Mouse (Mus musculus): ENCODE results near the gene Slc44a4. TPM values are rescaled to one million over a fixed set of nuclear protein-coding genes. Genes with fewer than 3 reads are reported as not detected.

Gene Slc44a4
- polyA plus RNA-seq, 2 experiments, result 0.09 TPM; not detected in 1

- no peak for DNase-seq (ENCODE audit: low spot score)
- WGBS, result 69% methylated on average over 3 of the region's 3 CpGs
- Histone ChIP-seq H3K9ac (ENCODE audit: low read depth, low read length, severe bottlenecking) (no peak overlapping the region), H3K9me3 (ENCODE audit: control insufficient read depth, low read length) (no peaks in the 10 kb centered on the region), H3K36me3 (ENCODE audit: control insufficient read depth, insufficient read depth, low read length) (no peaks in the 10 kb centered on the region), H3K27ac (replicated peaks; ENCODE audit: low read depth, low read length) (no peak overlapping the region), H3K4me1 (ENCODE audit: control insufficient read depth, insufficient read depth, low read length) (peaks cover 6% of the 10 kb centered on the region), H3K4me3 (replicated peaks; ENCODE audit: low read length) (no peak overlapping the region), H3K27me3 (ENCODE audit: control insufficient read depth, insufficient read depth, low read length) (no peaks in the 10 kb centered on the region), H3K4me2 (replicated peaks; ENCODE audit: low read depth, low read length, severe bottlenecking) (no peak overlapping the region)
- no peak for TF ChIP-seq POLR2A (IDR thresholded peaks at IDR 0.05; ENCODE audit: borderline replicate concordance, extremely low read depth, insufficient read depth, insufficient read length)
- no peak for ATAC-seq (ENCODE audit: low FRiP score, low read depth)
These were observed 61.6 kb downstream of the Slc44a4 start for GRCm38 (mm10) chr17:34975581-34976492.

GRCm38 (mm10) chr17:34977000-34977399 is 62.7 kb downstream of the Slc44a4 start:
- 93% methylated on average over 20 of the region's 20 CpGs for WGBS
- Histone ChIP-seq H3K4me3 (replicated peaks; ENCODE audit: low read length) (no peak overlapping the region), H3K4me2 (replicated peaks; ENCODE audit: low read depth, low read length, severe bottlenecking) (no peak overlapping the region), H3K27me3 (ENCODE audit: control insufficient read depth, insufficient read depth, low read length) (no peaks in the 10 kb centered on the region), H3K4me1 (ENCODE audit: control insufficient read depth, insufficient read depth, low read length) (peaks cover 10% of the 10 kb centered on the region), H3K27ac (replicated peaks; ENCODE audit: low read depth, low read length) (no peak overlapping the region), H3K9ac (ENCODE audit: low read depth, low read length, severe bottlenecking) (no peak overlapping the region), H3K9me3 (ENCODE audit: control insufficient read depth, low read length) (no peaks in the 10 kb centered on the region), H3K36me3 (ENCODE audit: control insufficient read depth, insufficient read depth, low read length) (no peaks in the 10 kb centered on the region)
- ATAC-seq (ENCODE audit: low FRiP score, low read depth) (no peak), DNase-seq (ENCODE audit: low spot score) (no peak)
- TF ChIP-seq POLR2A (IDR thresholded peaks at IDR 0.05; ENCODE audit: borderline replicate concordance, extremely low read depth, insufficient read depth, insufficient read length), result no peak

GRCm38 (mm10) chr17:34978239-34978638 is 64.0 kb downstream of the Slc44a4 start:
- no peak for TF ChIP-seq POLR2A (IDR thresholded peaks at IDR 0.05; ENCODE audit: borderline replicate concordance, extremely low read depth, insufficient read depth, insufficient read length)
- Histone ChIP-seq H3K9me3 (ENCODE audit: control insufficient read depth, low read length) (no peaks in the 10 kb centered on the region), H3K4me1 (ENCODE audit: control insufficient read depth, insufficient read depth, low read length) (peaks cover 8% of the 10 kb centered on the region), H3K4me3 (replicated peaks; ENCODE audit: low read length) (no peak overlapping the region), H3K36me3 (ENCODE audit: control insufficient read depth, insufficient read depth, low read length) (no peaks in the 10 kb centered on the region), H3K27ac (replicated peaks; ENCODE audit: low read depth, low read length) (no peak overlapping the region), H3K9ac (ENCODE audit: low read depth, low read length, severe bottlenecking) (no peak overlapping the region), H3K27me3 (ENCODE audit: control insufficient read depth, insufficient read depth, low read length) (no peaks in the 10 kb centered on the region), H3K4me2 (replicated peaks; ENCODE audit: low read depth, low read length, severe bottlenecking) (no peak overlapping the region)
- ATAC-seq (ENCODE audit: low FRiP score, low read depth) (no peak), DNase-seq (ENCODE audit: low spot score) (no peak)
- WGBS, result 90% methylated on average over 27 of the region's 27 CpGs

- H3K36me3 ChIP-seq (ENCODE audit: control insufficient read depth, insufficient read depth, low read length), result no peaks in the 10 kb centered on the region
- no peak overlapping the region for H3K9ac ChIP-seq (ENCODE audit: low read depth, low read length, severe bottlenecking)
- H3K27me3 ChIP-seq (ENCODE audit: control insufficient read depth, insufficient read depth, low read length), result no peaks in the 10 kb centered on the region
- ATAC-seq (ENCODE audit: low FRiP score, low read depth), result no peak
- no peaks in the 10 kb centered on the region for H3K9me3 ChIP-seq (ENCODE audit: control insufficient read depth, low read length)
- TF ChIP-seq POLR2A (IDR thresholded peaks at IDR 0.05; ENCODE audit: borderline replicate concordance, extremely low read depth, insufficient read depth, insufficient read length), result no peak
- H3K27ac ChIP-seq (replicated peaks; ENCODE audit: low read depth, low read length), result no peak overlapping the region
- no peak overlapping the region for H3K4me3 ChIP-seq (replicated peaks; ENCODE audit: low read length)
- H3K4me2 ChIP-seq (replicated peaks; ENCODE audit: low read depth, low read length, severe bottlenecking), result no peak overlapping the region
- H3K4me1 ChIP-seq (ENCODE audit: control insufficient read depth, insufficient read depth, low read length), result peaks cover 8% of the 10 kb centered on the region
- DNase-seq (ENCODE audit: low spot score), result no peak
- WGBS, result 88% methylated on average over 4 of the region's 4 CpGs
These were observed 65.4 kb downstream of the Slc44a4 start for GRCm38 (mm10) chr17:34979631-34980030.

Other genes with a start within 250 kb of the Slc44a4 start
Only the 30 nearest of the 37 such genes appear.
- gene C4b, start 170.6 kb upstream of the Slc44a4 start, polyA plus RNA-seq (2012; rRNA removed), result 3.2 and 4.3 TPM in 2 replicates
- 0.53 and 1.3 TPM in 2 replicates for gene C4b, start 170.6 kb upstream of the Slc44a4 start, polyA plus RNA-seq (2014; fragmentation: Nextera tagmentation; extraction: Ambion mirVana)
- gene Cyp21a1, start 109.9 kb upstream of the Slc44a4 start, polyA plus RNA-seq (2012; rRNA removed), result 0.25 and 0.68 TPM in 2 replicates
- gene Cyp21a1, start 109.9 kb upstream of the Slc44a4 start, polyA plus RNA-seq (2014; fragmentation: Nextera tagmentation; extraction: Ambion mirVana), result 0.17 and 0.33 TPM in 2 replicates
- 46.4 and 46.5 TPM in 2 replicates for gene Stk19, start 77.5 kb upstream of the Slc44a4 start, polyA plus RNA-seq (2012; rRNA removed)
- 23.9 and 26.8 TPM in 2 replicates for gene Stk19, start 77.5 kb upstream of the Slc44a4 start, polyA plus RNA-seq (2014; fragmentation: Nextera tagmentation; extraction: Ambion mirVana)
- 87.6 and 98.9 TPM in 2 replicates for gene Dxo, start 77.4 kb upstream of the Slc44a4 start, polyA plus RNA-seq (2012; rRNA removed)
- 52.6 and 59.9 TPM in 2 replicates for gene Dxo, start 77.4 kb upstream of the Slc44a4 start, polyA plus RNA-seq (2014; fragmentation: Nextera tagmentation; extraction: Ambion mirVana)
- gene Skiv2l, start 64.3 kb upstream of the Slc44a4 start, polyA plus RNA-seq (2012; rRNA removed), result 75.8 and 99.4 TPM in 2 replicates
- gene Skiv2l, start 64.3 kb upstream of the Slc44a4 start, polyA plus RNA-seq (2014; fragmentation: Nextera tagmentation; extraction: Ambion mirVana), result 43.5 and 45.0 TPM in 2 replicates
- gene Nelfe, start 64.1 kb upstream of the Slc44a4 start, polyA plus RNA-seq (2012; rRNA removed), result 56.4 and 92.2 TPM in 2 replicates
- 101 and 111 TPM in 2 replicates for gene Nelfe, start 64.1 kb upstream of the Slc44a4 start, polyA plus RNA-seq (2014; fragmentation: Nextera tagmentation; extraction: Ambion mirVana)
- gene Cfb, start 51.9 kb upstream of the Slc44a4 start, polyA plus RNA-seq (2012; rRNA removed), result 0.76 and 0.88 TPM in 2 replicates
- 1.6 and 2.1 TPM in 2 replicates for gene Cfb, start 51.9 kb upstream of the Slc44a4 start, polyA plus RNA-seq (2014; fragmentation: Nextera tagmentation; extraction: Ambion mirVana)
- gene Zbtb12, start 35.0 kb upstream of the Slc44a4 start, polyA plus RNA-seq (2012; rRNA removed), result 44.3 and 52.0 TPM in 2 replicates
- gene Zbtb12, start 35.0 kb upstream of the Slc44a4 start, polyA plus RNA-seq (2014; fragmentation: Nextera tagmentation; extraction: Ambion mirVana), result 1.4 and 1.5 TPM in 2 replicates
- gene Gm20547, start 32.4 kb upstream of the Slc44a4 start, polyA plus RNA-seq (2012; rRNA removed), result not detected in 2 replicates
- gene Gm20547, start 32.4 kb upstream of the Slc44a4 start, polyA plus RNA-seq (2014; fragmentation: Nextera tagmentation; extraction: Ambion mirVana), result not detected in 2 replicates
- gene C2, start 16.2 kb upstream of the Slc44a4 start, polyA plus RNA-seq (2012; rRNA removed), result 4.7 and 5.1 TPM in 2 replicates
- 3.9 and 4.9 TPM in 2 replicates for gene C2, start 16.2 kb upstream of the Slc44a4 start, polyA plus RNA-seq (2014; fragmentation: Nextera tagmentation; extraction: Ambion mirVana)
- gene Ehmt2, start 16.0 kb upstream of the Slc44a4 start, polyA plus RNA-seq (2012; rRNA removed), result 232 and 297 TPM in 2 replicates
- gene Ehmt2, start 16.0 kb upstream of the Slc44a4 start, polyA plus RNA-seq (2014; fragmentation: Nextera tagmentation; extraction: Ambion mirVana), result 72.8 and 80.6 TPM in 2 replicates
- 19.3 and 26.5 TPM in 2 replicates for gene Neu1, start 16.8 kb downstream of the Slc44a4 start, polyA plus RNA-seq (2012; rRNA removed)
- 18.2 and 18.4 TPM in 2 replicates for gene Neu1, start 16.8 kb downstream of the Slc44a4 start, polyA plus RNA-seq (2014; fragmentation: Nextera tagmentation; extraction: Ambion mirVana)
- 22.8 and 25.6 TPM in 2 replicates for gene Hspa1b, start 44.8 kb downstream of the Slc44a4 start, polyA plus RNA-seq (2012; rRNA removed)
- gene Hspa1b, start 44.8 kb downstream of the Slc44a4 start, polyA plus RNA-seq (2014; fragmentation: Nextera tagmentation; extraction: Ambion mirVana), result 1.6 and 2.2 TPM in 2 replicates
- not detected in 2 replicates for gene Gm20481, start 55.4 kb downstream of the Slc44a4 start, polyA plus RNA-seq (2012; rRNA removed)
- gene Gm20481, start 55.4 kb downstream of the Slc44a4 start, polyA plus RNA-seq (2014; fragmentation: Nextera tagmentation; extraction: Ambion mirVana), result not detected in 2 replicates
- gene Hspa1a, start 57.7 kb downstream of the Slc44a4 start, polyA plus RNA-seq (2012; rRNA removed), result 6.5 and 7.1 TPM in 2 replicates
- gene Hspa1a, start 57.7 kb downstream of the Slc44a4 start, polyA plus RNA-seq (2014; fragmentation: Nextera tagmentation; extraction: Ambion mirVana), result 9.5 and 9.6 TPM in 2 replicates
- 0.44 and 0.47 TPM in 2 replicates for gene Hspa1l, start 58.2 kb downstream of the Slc44a4 start, polyA plus RNA-seq (2012; rRNA removed)
- 0.85 and 1.4 TPM in 2 replicates for gene Hspa1l, start 58.2 kb downstream of the Slc44a4 start, polyA plus RNA-seq (2014; fragmentation: Nextera tagmentation; extraction: Ambion mirVana)
- gene Lsm2, start 67.4 kb downstream of the Slc44a4 start, polyA plus RNA-seq (2012; rRNA removed), result 186 and 233 TPM in 2 replicates
- 170 and 178 TPM in 2 replicates for gene Lsm2, start 67.4 kb downstream of the Slc44a4 start, polyA plus RNA-seq (2014; fragmentation: Nextera tagmentation; extraction: Ambion mirVana)
- 163 and 216 TPM in 2 replicates for gene Vars, start 86.5 kb downstream of the Slc44a4 start, polyA plus RNA-seq (2012; rRNA removed)
- gene Vars, start 86.5 kb downstream of the Slc44a4 start, polyA plus RNA-seq (2014; fragmentation: Nextera tagmentation; extraction: Ambion mirVana), result 88.3 and 100 TPM in 2 replicates
- 0.64 and 0.85 TPM in 2 replicates for gene Vwa7, start 102.1 kb downstream of the Slc44a4 start, polyA plus RNA-seq (2012; rRNA removed)
- 0.11 and 0.15 TPM in 2 replicates for gene Vwa7, start 102.1 kb downstream of the Slc44a4 start, polyA plus RNA-seq (2014; fragmentation: Nextera tagmentation; extraction: Ambion mirVana)
- gene Sapcd1, start 113.5 kb downstream of the Slc44a4 start, polyA plus RNA-seq (2012; rRNA removed), result 12.0 and 15.2 TPM in 2 replicates
- 12.5 and 13.7 TPM in 2 replicates for gene Sapcd1, start 113.5 kb downstream of the Slc44a4 start, polyA plus RNA-seq (2014; fragmentation: Nextera tagmentation; extraction: Ambion mirVana)
- 6.4 and 6.5 TPM in 2 replicates for gene Msh5, start 132.3 kb downstream of the Slc44a4 start, polyA plus RNA-seq (2012; rRNA removed)
- 3.4 and 3.5 TPM in 2 replicates for gene Msh5, start 132.3 kb downstream of the Slc44a4 start, polyA plus RNA-seq (2014; fragmentation: Nextera tagmentation; extraction: Ambion mirVana)
- 229 and 236 TPM in 2 replicates for gene Clic1, start 135.5 kb downstream of the Slc44a4 start, polyA plus RNA-seq (2012; rRNA removed)
- 103 and 108 TPM in 2 replicates for gene Clic1, start 135.5 kb downstream of the Slc44a4 start, polyA plus RNA-seq (2014; fragmentation: Nextera tagmentation; extraction: Ambion mirVana)
- gene Ddah2, start 144.6 kb downstream of the Slc44a4 start, polyA plus RNA-seq (2012; rRNA removed), result 271 and 326 TPM in 2 replicates
- 358 and 403 TPM in 2 replicates for gene Ddah2, start 144.6 kb downstream of the Slc44a4 start, polyA plus RNA-seq (2014; fragmentation: Nextera tagmentation; extraction: Ambion mirVana)
- gene Ly6g6c, start 150.9 kb downstream of the Slc44a4 start, polyA plus RNA-seq (2012; rRNA removed), result 3.4 and 5.5 TPM in 2 replicates
- 10.4 and 22.3 TPM in 2 replicates for gene Ly6g6c, start 150.9 kb downstream of the Slc44a4 start, polyA plus RNA-seq (2014; fragmentation: Nextera tagmentation; extraction: Ambion mirVana)
- 0.45 and 0.47 TPM in 2 replicates for gene Mpig6b, start 151.7 kb downstream of the Slc44a4 start, polyA plus RNA-seq (2012; rRNA removed)
- gene Mpig6b, start 151.7 kb downstream of the Slc44a4 start, polyA plus RNA-seq (2014; fragmentation: Nextera tagmentation; extraction: Ambion mirVana), result 0.64 and 1.3 TPM in 2 replicates
- 14.2 and 14.8 TPM in 2 replicates for gene Ly6g6e, start 162.4 kb downstream of the Slc44a4 start, polyA plus RNA-seq (2012; rRNA removed)
- 18.0 and 28.4 TPM in 2 replicates for gene Ly6g6e, start 162.4 kb downstream of the Slc44a4 start, polyA plus RNA-seq (2014; fragmentation: Nextera tagmentation; extraction: Ambion mirVana)
- gene Ly6g6d, start 163.6 kb downstream of the Slc44a4 start, polyA plus RNA-seq (2012; rRNA removed), result 1.3 and 2.3 TPM in 2 replicates
- 2.0 TPM in 1 of 2 replicates, not detected in the other for gene Ly6g6d, start 163.6 kb downstream of the Slc44a4 start, polyA plus RNA-seq (2014; fragmentation: Nextera tagmentation; extraction: Ambion mirVana)
- gene Ly6g6f, start 171.1 kb downstream of the Slc44a4 start, polyA plus RNA-seq (2012; rRNA removed), result 0.14 and 0.73 TPM in 2 replicates
- 0.28 TPM in 1 of 2 replicates, not detected in the other for gene Ly6g6f, start 171.1 kb downstream of the Slc44a4 start, polyA plus RNA-seq (2014; fragmentation: Nextera tagmentation; extraction: Ambion mirVana)
- 98.6 and 157 TPM in 2 replicates for gene Abhd16a, start 174.8 kb downstream of the Slc44a4 start, polyA plus RNA-seq (2012; rRNA removed)
- gene Abhd16a, start 174.8 kb downstream of the Slc44a4 start, polyA plus RNA-seq (2014; fragmentation: Nextera tagmentation; extraction: Ambion mirVana), result 78.0 and 88.3 TPM in 2 replicates
- not detected in 2 replicates for gene Ly6g5c, start 193.8 kb downstream of the Slc44a4 start, polyA plus RNA-seq (2012; rRNA removed)
- not detected in 2 replicates for gene Ly6g5c, start 193.8 kb downstream of the Slc44a4 start, polyA plus RNA-seq (2014; fragmentation: Nextera tagmentation; extraction: Ambion mirVana)

Data from limb, embryonic 14.5 days (tissue).